Mouse (Mus musculus) ES-Bruce4 (cell line): ENCODE results near the gene Syne3.

ENCODE experiments used
- CTCF ChIP-seq: IDR thresholded peaks from one replicate; pipeline ENCODE4 v1.8.1; 2011; ENCODE audit warnings: low read depth, low read length
- POLR2A ChIP-seq: IDR thresholded peaks from one replicate; pipeline ENCODE4 v1.8.1; 2011; ENCODE audit warnings: low read length; ENCODE audit not compliant: insufficient read depth

DNA sequence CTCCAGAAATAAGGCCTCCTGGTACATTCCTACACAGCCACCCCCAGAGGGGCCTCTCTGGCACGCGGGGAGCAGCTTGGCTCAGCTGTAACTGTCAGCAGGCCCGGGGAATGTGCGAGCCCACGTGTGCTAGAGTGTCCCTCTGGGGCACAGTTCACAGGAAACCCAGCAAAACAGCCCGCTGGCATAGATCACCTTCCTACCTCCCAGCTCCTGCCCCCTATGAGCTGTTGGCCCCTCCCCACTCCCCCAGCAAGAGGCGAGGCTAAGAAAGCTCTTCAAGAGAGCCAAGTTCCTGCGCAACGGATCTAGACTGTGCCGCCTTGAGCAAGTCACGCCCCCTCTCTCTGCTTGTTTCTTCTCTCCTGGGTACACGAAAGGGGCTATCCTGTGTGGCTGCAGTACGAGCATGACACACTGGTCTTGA is 844 bp downstream of the Syne3 start:
- TF ChIP-seq CTCF = no peak
- no peak for TF ChIP-seq POLR2A
